Mouse (Mus musculus): ENCODE results near the gene Gm15128. TPM values are rescaled to one million over a fixed set of nuclear protein-coding genes. Genes with fewer than 3 reads are reported as not detected.
"Not testable (repeated sequence)": the region's sequence is repeated elsewhere in the genome, so short reads cannot be mapped to it uniquely, and the experiment has no call there.

Gene Gm15128
- total RNA-seq (2021), result not detected
- long read RNA-seq, experiment 1, result 0 reads
- long read RNA-seq, experiment 2, result 0 reads

DNA sequence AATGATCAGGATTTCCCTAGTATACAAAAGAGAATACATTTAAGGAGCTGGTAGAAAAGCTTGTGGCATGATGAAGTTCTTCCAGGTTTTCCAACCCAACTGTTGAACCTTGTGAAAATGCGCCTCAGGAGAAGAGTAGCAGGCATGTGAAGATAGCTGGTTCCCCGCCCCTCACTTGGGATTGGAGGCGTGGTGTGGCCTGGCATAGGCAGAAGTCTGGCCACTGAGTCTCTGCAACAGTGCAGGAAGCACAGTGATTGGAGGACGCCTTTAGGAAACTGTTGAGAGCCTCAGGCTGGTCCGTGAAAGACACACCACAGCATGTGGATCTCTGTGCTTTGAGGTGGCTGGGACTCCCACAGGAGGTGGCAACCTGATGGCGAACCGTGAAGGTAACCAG is at the start of gene Gm15128:
Gene Gm15128 (plus strand): TSS at position 301 of the 400 bp plus-strand sequence.
- intact Hi-C loops (cut with DNase I); DNase-seq: not testable (repeated sequence)

Other genes with a start within 250 kb of the Gm15128 start
- under 1 TPM; 0.61 to 0.79 TPM for gene Lrch2, start 211.9 kb upstream of the Gm15128 start, total RNA-seq (2021)
- gene Gm15080, start 227.0 kb downstream of the Gm15128 start, total RNA-seq (2021), result not detected